Mouse (Mus musculus) gastrocnemius, postnatal 36 days (tissue): ENCODE results near the gene Adam19. TPM values are rescaled to one million over a fixed set of nuclear protein-coding genes. Genes with fewer than 3 reads are reported as not detected.
A peak's percentile ranks its signal among the peaks of the same experiment; 100 is the strongest.

Source experiments
- DNase-seq, 2 experiments: peaks; one replicate each; pipeline ENCODE4 v3.0.0; 2022
- intact Hi-C: fragments of 180-260 bp; cut with DNase I; formaldehyde crosslinking; loops from one replicate; pipeline ENCODE4 v1.15.1; 2025
- total RNA-seq, 2 experiments: library from RNA; stranded (reverse); gene quantifications; 2 replicates each; pipeline ENCODE4 v1.2.3; 2021

The Adam19 gene
- total RNA-seq, 2 experiments from 2014 or later: 4.4 TPM

- intact Hi-C loops: no loop called here
- no peak for DNase-seq
Measured at GRCm38 (mm10) chr11:46092121-46092520, 36.3 kb downstream of the Adam19 start.

GRCm38 (mm10) chr11:46095477-46096264, 39.9 kb downstream of the Adam19 start:
- peak; percentile 49 to 50 for DNase-seq
- intact Hi-C loops: no loop called here

DNA sequence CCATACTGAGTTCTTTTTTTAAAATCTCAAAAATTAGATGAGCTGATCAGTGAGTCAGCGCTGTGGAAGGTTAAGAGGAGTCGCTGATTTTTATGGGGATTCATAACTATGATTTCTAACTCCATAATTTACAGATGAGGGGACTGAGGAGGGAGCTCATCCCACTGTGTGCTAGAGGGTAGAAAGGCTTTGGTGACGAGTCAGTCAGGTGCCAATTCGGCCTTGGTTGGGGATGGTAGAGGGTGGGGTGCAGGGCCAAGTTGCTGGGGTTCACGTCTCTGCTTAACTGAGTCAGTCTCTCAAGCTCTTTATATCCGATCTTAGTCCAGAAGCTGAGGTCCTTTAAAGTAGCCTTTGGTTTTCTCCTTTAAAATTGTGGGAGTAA, 40.5 kb downstream of the Adam19 start:
- intact Hi-C loops: no loop called here
- no peak for DNase-seq

DNA sequence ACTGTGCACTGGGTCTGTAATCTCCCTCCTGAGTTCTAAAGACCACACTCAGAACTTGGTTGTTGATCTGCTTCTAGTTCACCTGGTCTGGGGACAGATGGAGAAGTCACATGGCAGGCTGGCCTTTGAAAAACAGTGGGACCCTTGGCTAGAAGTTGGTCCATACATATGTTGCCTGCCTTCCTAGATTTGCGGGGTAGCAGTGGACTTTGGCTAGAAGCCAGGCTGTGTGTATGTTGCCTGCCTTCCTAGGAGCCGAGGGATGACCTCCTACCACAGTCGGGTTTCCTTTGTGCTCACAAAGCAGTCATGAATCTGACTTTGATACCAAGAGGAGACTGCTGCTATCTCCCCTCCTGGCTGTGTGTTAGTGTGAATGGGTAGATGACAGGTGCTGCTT, 41.3 kb downstream of the Adam19 start:
- intact Hi-C loops: no loop called here
- no peak for DNase-seq

DNA sequence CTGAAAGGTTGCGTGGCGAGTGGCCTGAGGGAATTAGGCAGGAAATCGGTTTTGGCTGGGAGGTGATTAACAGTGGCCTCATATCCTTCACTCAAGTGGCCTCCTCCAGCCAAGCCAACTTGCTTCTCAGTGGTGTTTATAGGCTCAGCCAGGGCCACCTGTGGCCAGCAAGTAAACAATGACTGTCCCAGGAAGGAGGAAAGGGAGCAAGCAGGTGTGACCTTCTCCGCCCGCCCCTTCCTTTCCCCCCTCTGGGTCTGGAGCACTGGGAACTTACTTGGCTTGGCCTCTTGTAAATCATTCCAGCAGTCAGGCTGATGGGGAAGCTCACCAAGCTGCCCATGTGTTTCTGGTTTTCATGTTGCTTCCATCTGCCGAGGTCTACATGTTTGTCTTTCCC, 46.3 kb downstream of the Adam19 start:
- DNase-seq: peak in 1 of 2 experiments; percentile 38
- intact Hi-C loops: no loop called here

DNA sequence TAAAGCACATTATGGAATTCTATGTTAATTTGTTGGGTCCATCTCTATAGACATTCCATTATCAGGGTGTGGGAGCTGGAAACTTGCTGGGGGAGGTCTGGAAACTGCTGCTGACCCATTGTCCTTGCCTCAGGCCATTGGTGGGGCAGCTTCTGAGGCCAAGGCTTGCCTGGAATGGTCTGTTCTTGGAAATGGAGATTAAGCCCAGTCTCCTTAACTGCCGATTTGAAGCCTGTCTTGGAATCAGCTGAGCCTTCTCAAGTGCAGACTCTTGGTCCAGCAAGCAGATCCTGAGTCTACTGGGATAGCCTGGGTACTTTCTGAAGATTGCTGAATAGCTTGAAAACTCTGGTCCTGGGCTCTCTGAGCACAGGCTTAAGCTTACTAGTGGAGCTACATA, 51.3 kb downstream of the Adam19 start:
- DNase-seq: no peak

DNA sequence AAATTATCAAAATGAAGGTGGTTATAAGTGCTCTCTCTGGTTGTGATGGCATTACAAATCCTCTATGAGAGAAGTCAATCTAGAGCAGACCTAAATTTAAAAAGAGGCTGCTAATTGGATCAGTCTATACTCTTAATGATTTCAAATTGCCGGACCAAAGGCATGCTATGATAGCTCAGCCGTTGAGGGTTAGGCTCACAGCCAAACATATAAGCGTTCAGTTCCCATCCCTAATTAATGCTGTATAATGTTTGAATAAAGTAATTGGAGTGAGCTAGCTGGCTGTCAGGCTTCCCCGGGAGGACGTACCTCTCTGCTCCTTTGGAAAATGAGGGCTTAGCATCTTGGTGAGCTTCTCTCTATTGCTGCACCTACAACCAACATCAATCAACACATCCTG, 53.4 kb downstream of the Adam19 start:
- no peak for DNase-seq
- intact Hi-C loops: no loop called here

More for the DNA sequence above, 51.3 kb downstream of the Adam19 start:
- intact Hi-C loops: no loop called here

- no peak for DNase-seq
- intact Hi-C loops: no loop called here
Measured at GRCm38 (mm10) chr11:46110156-46110944, 54.6 kb downstream of the Adam19 start.

- intact Hi-C loops: no loop called here
Measured at GRCm38 (mm10) chr11:46110945-46111287, 55.1 kb downstream of the Adam19 start.

GRCm38 (mm10) chr11:46113211-46113610, 57.4 kb downstream of the Adam19 start:
- intact Hi-C loops: no loop called here
- DNase-seq: peak in 1 of 2 experiments; percentile 47

More at GRCm38 (mm10) chr11:46110945-46111287, 55.1 kb downstream of the Adam19 start:
- no peak for DNase-seq

GRCm38 (mm10) chr11:46114221-46114620, 58.4 kb downstream of the Adam19 start:
- intact Hi-C loops: no loop called here
- DNase-seq: no peak

- intact Hi-C loops: no loop called here
- DNase-seq: no peak
Measured at GRCm38 (mm10) chr11:46115011-46115410, 59.2 kb downstream of the Adam19 start.

DNA sequence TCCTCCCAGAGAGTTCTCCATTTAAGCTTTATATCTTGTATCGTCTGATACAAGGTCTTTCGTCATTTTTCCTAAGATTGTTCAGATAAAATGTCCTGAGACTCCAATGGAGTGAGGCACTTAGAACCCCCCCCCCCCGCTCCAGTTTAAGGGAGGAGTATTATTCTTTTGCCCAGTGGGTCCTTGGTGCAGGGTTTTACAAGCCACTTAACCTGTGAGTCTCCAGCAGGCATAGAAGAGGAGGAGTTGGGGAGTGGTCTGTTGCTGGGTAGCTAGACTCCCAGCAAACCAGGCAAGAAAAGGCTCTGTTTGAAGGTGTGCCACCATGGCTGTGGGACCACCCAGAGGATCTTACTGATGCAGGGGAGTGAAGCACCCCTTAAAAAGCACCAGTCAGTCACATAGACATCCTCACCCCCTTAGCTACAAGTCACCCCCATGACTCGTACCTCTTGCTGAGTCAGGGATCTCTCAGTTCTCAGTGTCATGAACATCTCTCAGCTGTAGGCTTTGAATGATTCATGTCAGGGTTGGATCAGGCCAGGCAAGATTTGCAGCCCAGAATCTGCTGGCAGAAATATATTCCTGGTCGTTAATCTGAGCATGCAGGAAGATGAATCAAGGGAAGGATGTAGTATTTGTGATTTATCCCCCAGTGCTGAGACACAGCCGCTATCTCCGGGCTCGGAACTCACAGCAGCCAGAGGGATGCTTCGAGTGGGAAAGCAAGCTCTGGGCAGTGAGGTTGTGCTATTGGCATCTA, 59.8 kb downstream of the Adam19 start:
- intact Hi-C loops: no loop called here

DNA sequence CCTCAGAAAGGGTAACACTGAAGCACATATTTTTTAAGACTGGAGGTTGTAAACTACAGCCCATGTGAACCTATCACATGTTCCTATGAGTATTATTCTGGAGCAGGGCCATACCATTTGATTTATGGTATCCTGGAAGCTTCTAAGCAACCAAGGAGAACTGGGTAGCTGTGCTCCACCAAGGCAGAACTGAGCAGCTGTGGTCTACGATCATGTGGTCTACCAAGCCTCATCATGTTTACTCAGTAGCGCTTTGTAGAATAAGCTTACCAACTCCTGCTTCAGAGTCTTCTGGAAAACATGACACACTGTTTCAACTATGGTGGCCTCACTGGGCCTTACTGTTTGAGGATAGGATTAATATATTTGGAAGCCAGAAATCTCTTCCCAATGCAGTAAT, 60.7 kb downstream of the Adam19 start:
- intact Hi-C loops: no loop called here
- DNase-seq: no peak

More for the DNA sequence above, 59.8 kb downstream of the Adam19 start:
- no peak for DNase-seq

DNA sequence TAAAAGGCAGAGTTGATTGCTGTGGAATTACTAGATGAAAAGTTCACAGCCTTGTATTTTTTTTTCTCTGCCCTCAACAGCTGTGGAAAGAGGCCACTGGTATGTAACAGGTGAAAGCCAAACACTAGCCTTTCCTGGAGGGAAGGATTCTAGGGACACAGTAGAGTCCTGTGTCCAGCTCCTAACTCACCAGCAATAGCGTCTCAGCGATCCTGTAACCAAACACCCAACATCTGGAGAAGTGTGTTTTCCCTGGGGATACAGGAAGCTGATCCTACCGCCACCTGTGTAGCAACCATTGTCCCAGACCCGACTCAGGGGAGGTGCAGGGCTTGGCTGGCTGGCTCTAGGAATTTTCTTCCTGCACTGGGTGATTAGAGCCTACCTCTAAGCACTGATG, 63.8 kb downstream of the Adam19 start:
- intact Hi-C loops: loop anchor here (10.0 kb wide), 1 partner anchor 165 kb away; the partner anchor contains the start of gene Thg1l
- no peak for DNase-seq

GRCm38 (mm10) chr11:46120084-46120483, 64.3 kb downstream of the Adam19 start:
- intact Hi-C loops: loop anchor here (10.0 kb wide), 1 partner anchor 165 kb away; the partner anchor contains the start of gene Thg1l
- DNase-seq: no peak

- intact Hi-C loops: loop anchor here (10.0 kb wide), 1 partner anchor 167 kb away; the partner anchor contains the start of gene Thg1l
- DNase-seq: no peak
Measured at GRCm38 (mm10) chr11:46121666-46122065, 65.9 kb downstream of the Adam19 start.

DNA sequence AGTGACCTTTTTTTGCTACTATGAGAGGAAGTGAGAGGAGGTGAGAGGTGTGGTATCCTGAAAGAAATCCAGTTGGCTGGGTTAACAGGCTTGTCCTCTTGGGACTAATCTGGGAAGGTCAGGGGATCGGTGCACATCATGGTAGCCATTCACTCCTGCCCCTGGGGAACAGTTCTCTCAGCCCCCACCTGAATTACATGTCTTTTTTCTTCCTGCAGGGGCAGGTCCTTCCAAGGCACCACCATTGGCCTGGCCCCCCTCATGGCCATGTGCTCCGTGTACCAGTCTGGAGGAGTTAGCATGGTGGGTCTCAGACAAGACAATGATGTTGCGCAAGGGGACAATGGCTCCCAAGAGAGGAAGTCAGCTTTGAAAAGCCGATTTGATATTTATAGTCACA, 67.1 kb downstream of the Adam19 start:
- no peak for DNase-seq
- intact Hi-C loops: loop anchor here (10.0 kb wide), 1 partner anchor 168 kb away; the partner anchor contains the start of gene Thg1l

GRCm38 (mm10) chr11:46123328-46123866, 67.6 kb downstream of the Adam19 start:
- no peak for DNase-seq
- intact Hi-C loops: loop anchor here (10.0 kb wide), 1 partner anchor 169 kb away; the partner anchor contains the start of gene Thg1l
